Mouse (Mus musculus): ENCODE measurements around the gene Ttc7. TPM values are rescaled to one million over a fixed set of nuclear protein-coding genes. Genes with fewer than 3 reads are reported as not detected.

Ttc7 gene
- total and polyA plus RNA-seq, 2 experiments from 2014 or later: 2.7 to 6.7 TPM

- no peak overlapping the region for H3K27ac ChIP-seq (ENCODE audit: low read depth)
- no peaks in the 10 kb centered on the region for H3K4me1 ChIP-seq (ENCODE audit: control insufficient read depth, insufficient read depth)
- no peaks in the 10 kb centered on the region for H3K36me3 ChIP-seq (replicated peaks; ENCODE audit: control insufficient read depth, insufficient read depth, low read length)
- no peak for TF ChIP-seq EP300 (IDR thresholded peaks at IDR 0.05; ENCODE audit: low read depth)
- TF ChIP-seq CTCF (IDR thresholded peaks at IDR 0.05; ENCODE audit: low read depth): no peak
- WGBS: 67% methylated on average over 18 of the region's 18 CpGs
- DNase-seq (ENCODE audit: low spot score): no peak
- H3K4me2 ChIP-seq (ENCODE audit: low read depth, low read length): no peak overlapping the region
- no peak overlapping the region for H3K4me3 ChIP-seq (ENCODE audit: low read depth, low read length)
- no peak for ATAC-seq (ENCODE audit: insufficient read depth, low read depth)
- no peaks in the 10 kb centered on the region for H3K27me3 ChIP-seq (ENCODE audit: control insufficient read depth, insufficient read depth, low read length)
- H3K9me3 ChIP-seq (replicated peaks; ENCODE audit: control insufficient read depth, low read length): no peaks in the 10 kb centered on the region
- no peak overlapping the region for H3K9ac ChIP-seq (replicated peaks; ENCODE audit: low read depth, low read length)
These were observed 62.0 kb downstream of the Ttc7 start for GRCm38 (mm10) chr17:87344441-87345251.

- H3K4me2 ChIP-seq (ENCODE audit: low read depth, low read length): no peak overlapping the region
- H3K27me3 ChIP-seq (ENCODE audit: control insufficient read depth, insufficient read depth, low read length): no peaks in the 10 kb centered on the region
- DNase-seq (ENCODE audit: low spot score): no peak
- H3K4me3 ChIP-seq (ENCODE audit: low read depth, low read length): no peak overlapping the region
- H3K36me3 ChIP-seq (replicated peaks; ENCODE audit: control insufficient read depth, insufficient read depth, low read length): no peaks in the 10 kb centered on the region
- WGBS: 69% methylated on average over 4 of the region's 4 CpGs
- no peak for ATAC-seq (ENCODE audit: insufficient read depth, low read depth)
- no peaks in the 10 kb centered on the region for H3K9me3 ChIP-seq (replicated peaks; ENCODE audit: control insufficient read depth, low read length)
- H3K9ac ChIP-seq (replicated peaks; ENCODE audit: low read depth, low read length): no peak overlapping the region
- H3K27ac ChIP-seq (ENCODE audit: low read depth): no peak overlapping the region
- no peaks in the 10 kb centered on the region for H3K4me1 ChIP-seq (ENCODE audit: control insufficient read depth, insufficient read depth)
- TF ChIP-seq CTCF (IDR thresholded peaks at IDR 0.05; ENCODE audit: low read depth) (no peak), EP300 (IDR thresholded peaks at IDR 0.05; ENCODE audit: low read depth) (no peak)
These were observed 62.5 kb downstream of the Ttc7 start for GRCm38 (mm10) chr17:87345252-87345593.

GRCm38 (mm10) chr17:87348353-87348752 lies 65.7 kb downstream of the Ttc7 start:
- Histone ChIP-seq H3K4me1 (ENCODE audit: control insufficient read depth, insufficient read depth) (peaks cover 19% of the 10 kb centered on the region), H3K9me3 (replicated peaks; ENCODE audit: control insufficient read depth, low read length) (no peaks in the 10 kb centered on the region), H3K36me3 (replicated peaks; ENCODE audit: control insufficient read depth, insufficient read depth, low read length) (no peaks in the 10 kb centered on the region), H3K27ac (ENCODE audit: low read depth) (no peak overlapping the region), H3K9ac (replicated peaks; ENCODE audit: low read depth, low read length) (no peak overlapping the region), H3K4me3 (ENCODE audit: low read depth, low read length) (no peak overlapping the region), H3K4me2 (ENCODE audit: low read depth, low read length) (no peak overlapping the region), H3K27me3 (ENCODE audit: control insufficient read depth, insufficient read depth, low read length) (no peaks in the 10 kb centered on the region)
- no peak for DNase-seq (ENCODE audit: low spot score)
- no peak for TF ChIP-seq CTCF (IDR thresholded peaks at IDR 0.05; ENCODE audit: low read depth)
- no peak for TF ChIP-seq EP300 (IDR thresholded peaks at IDR 0.05; ENCODE audit: low read depth)
- no peak for ATAC-seq (ENCODE audit: insufficient read depth, low read depth)
- 37% methylated on average over 9 of the region's 9 CpGs for WGBS

GRCm38 (mm10) chr17:87349069-87349468 lies 66.4 kb downstream of the Ttc7 start:
- no peak overlapping the region for H3K27ac ChIP-seq (ENCODE audit: low read depth)
- ATAC-seq (ENCODE audit: insufficient read depth, low read depth) (no peak), DNase-seq (ENCODE audit: low spot score) (no peak)
- H3K4me1 ChIP-seq (ENCODE audit: control insufficient read depth, insufficient read depth): peaks cover 19% of the 10 kb centered on the region
- no peak for TF ChIP-seq EP300 (IDR thresholded peaks at IDR 0.05; ENCODE audit: low read depth)
- TF ChIP-seq CTCF (IDR thresholded peaks at IDR 0.05; ENCODE audit: low read depth): no peak
- WGBS: 49% methylated on average over 9 of the region's 9 CpGs
- H3K9ac ChIP-seq (replicated peaks; ENCODE audit: low read depth, low read length): no peak overlapping the region
- no peaks in the 10 kb centered on the region for H3K36me3 ChIP-seq (replicated peaks; ENCODE audit: control insufficient read depth, insufficient read depth, low read length)
- no peaks in the 10 kb centered on the region for H3K27me3 ChIP-seq (ENCODE audit: control insufficient read depth, insufficient read depth, low read length)
- no peaks in the 10 kb centered on the region for H3K9me3 ChIP-seq (replicated peaks; ENCODE audit: control insufficient read depth, low read length)
- no peak overlapping the region for H3K4me2 ChIP-seq (ENCODE audit: low read depth, low read length)
- no peak overlapping the region for H3K4me3 ChIP-seq (ENCODE audit: low read depth, low read length)

- Histone ChIP-seq H3K36me3 (replicated peaks; ENCODE audit: control insufficient read depth, insufficient read depth, low read length) (no peaks in the 10 kb centered on the region), H3K27me3 (ENCODE audit: control insufficient read depth, insufficient read depth, low read length) (no peaks in the 10 kb centered on the region), H3K9ac (replicated peaks; ENCODE audit: low read depth, low read length) (no peak overlapping the region), H3K4me3 (ENCODE audit: low read depth, low read length) (no peak overlapping the region), H3K4me1 (ENCODE audit: control insufficient read depth, insufficient read depth) (peaks cover 19% of the 10 kb centered on the region), H3K27ac (ENCODE audit: low read depth) (no peak overlapping the region), H3K4me2 (ENCODE audit: low read depth, low read length) (no peak overlapping the region), H3K9me3 (replicated peaks; ENCODE audit: control insufficient read depth, low read length) (no peaks in the 10 kb centered on the region)
- no peak for ATAC-seq (ENCODE audit: insufficient read depth, low read depth)
- TF ChIP-seq EP300 (IDR thresholded peaks at IDR 0.05; ENCODE audit: low read depth) (no peak), CTCF (IDR thresholded peaks at IDR 0.05; ENCODE audit: low read depth) (no peak)
- WGBS: 96% methylated on average over 9 of the region's 9 CpGs
- DNase-seq (ENCODE audit: low spot score): no peak
These were observed 66.9 kb downstream of the Ttc7 start for GRCm38 (mm10) chr17:87349575-87349974.

Measured in heart, postnatal 0 days (tissue).